Mouse (Mus musculus) mouse embryonic stem cell (cell line): ENCODE data around the gene Rpsa.

Experiments
- in situ Hi-C, 2 experiments: fragments of 300-500 bp; cut with MboI; formaldehyde crosslinking; loops; 1 replicate in 1 of 2; 3 replicates in 1 of 2; pipeline ENCODE4 v1.14.3; 2019 to 2020; ENCODE audit warnings: low sequenced_read_pairs in 2 of 2, low pct_unique_long_range_greater_than_20kb in 1 of 2, mixed read lengths in 1 of 2; ENCODE audit not compliant: unreplicated experiment in 1 of 2

The Rpsa gene

GRCm38 (mm10) chr9:120140652-120141051 lies 13.2 kb downstream of the Rpsa start:
- in situ Hi-C loops: no loop called here

- in situ Hi-C loops: no loop called here
Observed at GRCm38 (mm10) chr9:120144474-120144873, 17.0 kb downstream of the Rpsa start.

GRCm38 (mm10) chr9:120149222-120149828 lies 21.8 kb downstream of the Rpsa start, which contains the start of gene Mobp:
Mobp (plus strand) TSS chr9:120149707.
- in situ Hi-C loops: no loop called here

- in situ Hi-C loops: no loop called here
Observed at GRCm38 (mm10) chr9:120151152-120151551, 23.7 kb downstream of the Rpsa start.

GRCm38 (mm10) chr9:120151906-120152399 lies 24.5 kb downstream of the Rpsa start:
- in situ Hi-C loops: no loop called here

GRCm38 (mm10) chr9:120158047-120158446 lies 30.6 kb downstream of the Rpsa start:
- in situ Hi-C loops: no loop called here

- in situ Hi-C loops: no loop called here
Observed at GRCm38 (mm10) chr9:120163862-120164261, 36.4 kb downstream of the Rpsa start.

GRCm38 (mm10) chr9:120167826-120168225 lies 40.3 kb downstream of the Rpsa start:
- in situ Hi-C loops: no loop called here

GRCm38 (mm10) chr9:120171295-120171694 lies 43.8 kb downstream of the Rpsa start:
- in situ Hi-C loops: loop anchor here (5.0 kb wide), 1 partner anchor 34 kb away; no protein-coding TSS in a partner anchor

GRCm38 (mm10) chr9:120174436-120175137 lies 47.1 kb downstream of the Rpsa start:
- in situ Hi-C loops: loop anchor here (5.0 kb wide), 1 partner anchor 37 kb away; no protein-coding TSS in a partner anchor

GRCm38 (mm10) chr9:120178813-120179212 lies 51.3 kb downstream of the Rpsa start:
- in situ Hi-C loops: no loop called here
